Mouse (Mus musculus) thymus, adult 2 months (tissue): ENCODE data around the gene Fggy.

ENCODE experiments used
- CTCF ChIP-seq: fragments of 200-500 bp; IDR thresholded peaks from 2 replicates; pipeline ENCODE4 v1.5.1; 2012; ENCODE audit warnings: mild to moderate bottlenecking, control low read depth, low read length, moderate library complexity, borderline replicate concordance; ENCODE audit not compliant: control insufficient read depth, poor library complexity, insufficient read depth; ENCODE audit errors: extremely low read depth
- POLR2A ChIP-seq: fragments of 200-500 bp; IDR thresholded peaks from 2 replicates; pipeline ENCODE4 v1.6.1; 2012; ENCODE audit warnings: mild to moderate bottlenecking, low read length, control low read depth, moderate library complexity; ENCODE audit not compliant: control insufficient read depth, poor library complexity, insufficient read depth; ENCODE audit errors: extremely low read depth

DNA sequence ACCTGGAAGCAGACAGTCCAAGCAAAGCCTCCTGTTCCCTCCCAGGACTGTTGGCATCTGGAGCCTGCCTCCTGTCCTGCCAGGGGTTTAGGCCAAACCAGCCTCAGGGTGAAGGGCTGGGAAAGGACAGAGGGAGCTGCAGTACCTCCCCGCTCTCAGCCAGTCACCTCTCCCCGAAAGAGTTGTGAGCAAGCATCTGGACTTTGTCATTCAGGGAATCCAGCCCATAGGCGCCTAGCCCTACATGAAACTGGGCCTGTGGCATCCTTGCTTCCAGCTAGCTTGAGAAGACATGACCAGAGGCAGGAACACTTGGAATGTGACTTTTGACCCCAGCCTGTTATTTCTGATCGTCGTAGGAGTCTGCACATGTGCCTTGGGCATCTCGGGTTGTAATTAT lies 237.3 kb downstream of the Fggy start:
- TF ChIP-seq POLR2A (no peak), CTCF (no peak)
